Mouse (Mus musculus): ENCODE results near the gene Eml1. TPM values are rescaled to one million over a fixed set of nuclear protein-coding genes. Genes with fewer than 3 reads are reported as not detected.
A peak's percentile ranks its signal among the peaks of the same experiment; 100 is the strongest.

Gene Eml1
- total and polyA plus RNA-seq, 3 experiments: 13.5 to 29.6 (median 17.5) TPM

- no peak for DNase-seq
These were observed 2.9 kb downstream of the Eml1 start for GRCm38 (mm10) chr12:108373611-108374010.

GRCm38 (mm10) chr12:108374689-108375088 is 3.9 kb downstream of the Eml1 start:
- DNase-seq: no peak

GRCm38 (mm10) chr12:108378379-108379133 is 7.8 kb downstream of the Eml1 start:
- DNase-seq: no peak

- peak; percentile 59 for DNase-seq
These were observed 15.9 kb downstream of the Eml1 start for GRCm38 (mm10) chr12:108386476-108387232.

- no peak for DNase-seq
These were observed 19.0 kb downstream of the Eml1 start for GRCm38 (mm10) chr12:108389718-108390117.

GRCm38 (mm10) chr12:108392254-108393044 is 21.7 kb downstream of the Eml1 start:
- peak; percentile 82 for DNase-seq

- DNase-seq: no peak
These were observed 22.3 kb downstream of the Eml1 start for GRCm38 (mm10) chr12:108393082-108393481.

GRCm38 (mm10) chr12:108393637-108394036 is 22.9 kb downstream of the Eml1 start:
- DNase-seq: peak; percentile 98

GRCm38 (mm10) chr12:108394534-108395284 is 24.0 kb downstream of the Eml1 start:
- DNase-seq: no peak

GRCm38 (mm10) chr12:108395285-108395660 is 24.5 kb downstream of the Eml1 start:
- no peak for DNase-seq

GRCm38 (mm10) chr12:108396081-108396947 is 25.6 kb downstream of the Eml1 start:
- peak; percentile 79 for DNase-seq

- DNase-seq: peak; percentile 76
These were observed 27.9 kb downstream of the Eml1 start for GRCm38 (mm10) chr12:108398681-108399080.

GRCm38 (mm10) chr12:108399191-108399590 is 28.4 kb downstream of the Eml1 start:
- DNase-seq: no peak

- DNase-seq: no peak
These were observed 30.2 kb downstream of the Eml1 start for GRCm38 (mm10) chr12:108400951-108401350.

- peak; percentile 76 for DNase-seq
These were observed 33.2 kb downstream of the Eml1 start for GRCm38 (mm10) chr12:108403957-108404356.

- no peak for DNase-seq
These were observed 38.3 kb downstream of the Eml1 start for GRCm38 (mm10) chr12:108409100-108409499.

GRCm38 (mm10) chr12:108410416-108411208 is 39.9 kb downstream of the Eml1 start:
- no peak for DNase-seq

GRCm38 (mm10) chr12:108414932-108415331 is 44.2 kb downstream of the Eml1 start:
- no peak for DNase-seq

GRCm38 (mm10) chr12:108419570-108419969 is 48.8 kb downstream of the Eml1 start:
- no peak for DNase-seq

- no peak for DNase-seq
These were observed 50.7 kb downstream of the Eml1 start for GRCm38 (mm10) chr12:108421477-108421876.
